Mouse (Mus musculus) thymus, adult 2 months (tissue): ENCODE measurements around the gene Ankrd60.

ENCODE experiments used
- CTCF ChIP-seq: fragments of 200-500 bp; IDR thresholded peaks from 2 replicates; pipeline ENCODE4 v1.5.1; 2012; ENCODE audit warnings: mild to moderate bottlenecking, control low read depth, low read length, moderate library complexity, borderline replicate concordance; ENCODE audit not compliant: control insufficient read depth, poor library complexity, insufficient read depth; ENCODE audit errors: extremely low read depth
- POLR2A ChIP-seq: fragments of 200-500 bp; IDR thresholded peaks from 2 replicates; pipeline ENCODE4 v1.6.1; 2012; ENCODE audit warnings: mild to moderate bottlenecking, low read length, control low read depth, moderate library complexity; ENCODE audit not compliant: control insufficient read depth, poor library complexity, insufficient read depth; ENCODE audit errors: extremely low read depth

- no peak for TF ChIP-seq CTCF
- TF ChIP-seq POLR2A: no peak
Observed at GRCm38 (mm10) chr2:173532711-173533462, 45.3 kb downstream of the Ankrd60 start.
